ENCODE assay signal across 23 mouse cellular contexts in the genomic region with DNA sequence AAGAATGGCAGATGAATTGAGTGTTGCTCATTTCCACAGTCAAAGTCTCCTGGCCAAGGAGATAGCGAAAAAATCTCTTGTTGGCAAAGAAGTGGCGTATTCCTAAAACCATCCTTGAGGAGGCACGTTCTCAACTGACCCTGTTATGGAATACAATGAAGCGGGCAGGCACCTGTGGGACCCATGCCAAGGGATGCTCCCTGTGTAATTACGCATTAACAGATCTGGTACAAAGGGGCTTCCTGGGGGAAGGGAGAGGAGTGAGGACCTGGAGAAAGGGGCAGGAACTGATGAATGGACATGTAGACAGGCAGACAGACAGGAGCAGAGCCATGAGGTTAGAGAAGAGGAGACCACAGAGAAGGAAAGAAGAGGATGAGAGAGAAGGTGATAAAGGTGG.
DNase-seq lines count a peak whose midpoint lies in the region; ATAC-seq lines count a peak whose summit lies in the region.
"Had no signal": no experiment of that assay in that cellular context is flagged by ENCODE, and none has a peak within 500 bp of the region (broad histone marks: within the 10 kb centered on the region; RNA-seq: fewer than 3 reads in every experiment).

No protein-coding gene starts in this region.

- DNase-seq in cerebellum, adult 11-12 months, result peak; percentile 64
- no peak for DNase-seq in cerebellum, adult 11 months
- DNase-seq in cerebellum, adult 9-11 months, result peak; percentile 67
- peak; percentile 54 for DNase-seq in kidney, adult 9 months
- peak; percentile 50 to 59 for DNase-seq in cerebellum, postnatal 10 days
- DNase-seq: adrenal gland, adult 8-10 months; adrenal gland, postnatal 25 days; embryo, embryonic 11 days; gastrocnemius, postnatal 25 days; heart, adult 2 months; heart, postnatal 14 days had no signal

- no peaks in the 10 kb centered on the region for H3K27me3 ChIP-seq in kidney, embryonic 16.5 days (ENCODE audit: insufficient read depth, low read length)
- H3K27me3 ChIP-seq: embryonic facial prominence, embryonic 13.5 days; forebrain, embryonic 12.5 days; forebrain, embryonic 15.5 days; heart, embryonic 13.5 days; hindbrain, embryonic 12.5 days; hindbrain, embryonic 15.5 days had no signal

- no peak overlapping the region for H3K4me3 ChIP-seq in kidney, embryonic 16.5 days (ENCODE audit: low read length)
- H3K4me3 ChIP-seq: embryonic facial prominence, embryonic 10.5 days; embryonic facial prominence, embryonic 13.5 days; erythroblast, embryonic 14.5 days; forebrain, embryonic 12.5 days; forebrain, embryonic 15.5 days; heart, adult 2 months; heart, embryonic 10.5 days; heart, embryonic 13.5 days; hindbrain, embryonic 12.5 days; hindbrain, embryonic 15.5 days had no signal

- no peak overlapping the region for H3K27ac ChIP-seq in kidney, embryonic 16.5 days (ENCODE audit: low read length)
- H3K27ac ChIP-seq: embryonic facial prominence, embryonic 10.5 days; embryonic facial prominence, embryonic 13.5 days; forebrain, embryonic 12.5 days; forebrain, embryonic 15.5 days; heart, adult 2 months; heart, embryonic 10.5 days; heart, embryonic 13.5 days; hindbrain, embryonic 12.5 days; hindbrain, embryonic 15.5 days had no signal

- ATAC-seq in cerebellum, adult (ENCODE audit: insufficient number of reproducible peaks, low FRiP score, low TSS enrichment), result no peak
- ATAC-seq in kidney, embryonic 16.5 days (ENCODE audit: low FRiP score, low TSS enrichment), result no peak
- ATAC-seq: activated CD4-positive, CD25-positive, alpha-beta regulatory T cell, adult 4 months; forebrain, embryonic 15.5 days had no signal

- peaks cover 14% of the 10 kb centered on the region; the same call in 1 of the 2 replicates for H3K4me1 ChIP-seq in kidney, embryonic 16.5 days (ENCODE audit: insufficient read depth, low read length)

- no peaks in the 10 kb centered on the region for H3K36me3 ChIP-seq in kidney, embryonic 16.5 days (ENCODE audit: insufficient read depth, low read length)
- H3K36me3 ChIP-seq: embryonic facial prominence, embryonic 10.5 days; embryonic facial prominence, embryonic 13.5 days; forebrain, embryonic 12.5 days; forebrain, embryonic 15.5 days; heart, embryonic 10.5 days; heart, embryonic 13.5 days; hindbrain, embryonic 12.5 days; hindbrain, embryonic 15.5 days had no signal

- H3K9ac ChIP-seq in kidney, embryonic 16.5 days (replicated peaks; ENCODE audit: low read length), result no peak overlapping the region
- H3K9ac ChIP-seq: embryonic facial prominence, embryonic 13.5 days; forebrain, embryonic 12.5 days; forebrain, embryonic 15.5 days; heart, embryonic 13.5 days; hindbrain, embryonic 12.5 days; hindbrain, embryonic 15.5 days had no signal

- H3K9me3 ChIP-seq in kidney, embryonic 16.5 days (ENCODE audit: low read length), result 0 out of 2 replicates have a peak, but pooled peaks cover 3% of the 10 kb centered on the region
- H3K9me3 ChIP-seq: embryonic facial prominence, embryonic 10.5 days; embryonic facial prominence, embryonic 13.5 days; forebrain, embryonic 12.5 days; forebrain, embryonic 15.5 days; heart, embryonic 10.5 days; heart, embryonic 13.5 days; hindbrain, embryonic 12.5 days; hindbrain, embryonic 15.5 days had no signal

- 84% methylated on average over 5 of the region's 5 CpGs for WGBS in kidney, embryonic 16.5 days

- H3K4me2 ChIP-seq in kidney, embryonic 16.5 days (replicated peaks; ENCODE audit: low read depth, low read length), result no peak overlapping the region
- H3K4me2 ChIP-seq: embryonic facial prominence, embryonic 13.5 days; forebrain, embryonic 12.5 days; forebrain, embryonic 15.5 days; heart, embryonic 13.5 days; hindbrain, embryonic 12.5 days; hindbrain, embryonic 15.5 days had no signal
